Mouse (Mus musculus): ENCODE data around the gene Mrps16. TPM values are rescaled to one million over a fixed set of nuclear protein-coding genes. Genes with fewer than 3 reads are reported as not detected.

Gene Mrps16
- total and polyA plus RNA-seq, 3 experiments, result 112 to 132 TPM; not detected in 1

DNA sequence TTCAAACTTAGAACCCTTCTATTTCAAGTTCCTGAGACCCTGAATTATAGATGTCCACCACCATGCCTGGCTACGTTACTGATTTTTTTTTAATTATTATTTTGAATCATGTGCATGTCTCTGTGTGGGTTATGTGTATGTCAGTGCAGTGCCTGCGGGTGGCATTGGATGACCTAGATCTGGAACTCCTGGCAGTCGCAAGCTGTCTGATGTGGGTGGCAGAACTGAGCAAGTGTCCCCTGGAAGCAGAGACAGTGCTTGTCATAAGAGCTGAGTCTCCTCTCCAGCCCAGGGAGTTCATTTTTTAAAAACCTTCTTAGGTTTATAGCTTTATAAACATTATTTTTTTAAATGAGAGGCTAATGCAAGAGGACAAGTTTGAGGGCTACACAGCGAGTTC, 39.0 kb upstream of the Mrps16 start:
- H3K9me3 ChIP-seq (replicated peaks; ENCODE audit: insufficient read depth, low read length), result no peaks in the 10 kb centered on the region
- H3K4me1 ChIP-seq (ENCODE audit: control insufficient read depth in 1 of 2, insufficient read depth in 2 of 2, low read length in 2 of 2), result no peaks in the 10 kb centered on the region
- TF ChIP-seq ETS1 (IDR thresholded peaks at IDR 0.05; ENCODE audit: low read depth, low read length) (no peak), USF2 (IDR thresholded peaks at IDR 0.05; ENCODE audit: borderline replicate concordance in 1 of 2, insufficient read depth in 1 of 2, low read depth in 1 of 2, low read length in 2 of 2) (no peak), TBP (IDR thresholded peaks at IDR 0.05; ENCODE audit: low read depth, low read length) (no peak), POLR2A (IDR thresholded peaks at IDR 0.05; ENCODE audit: control insufficient read depth in 1 of 2, insufficient read depth in 1 of 2, low read depth in 1 of 2, low read length in 2 of 2, poor library complexity in 1 of 2) (no peak), E2F4 (IDR thresholded peaks at IDR 0.05; ENCODE audit: borderline replicate concordance, low read depth, low read length) (no peak), MEF2A (IDR thresholded peaks at IDR 0.05; ENCODE audit: extremely low read depth, insufficient replicate concordance, low read depth, low read length, poor library complexity, severe bottlenecking) (no peak), MYB (IDR thresholded peaks at IDR 0.05; ENCODE audit: low read depth, low read length) (no peak), MAFK (IDR thresholded peaks at IDR 0.05; ENCODE audit: borderline replicate concordance, low read depth, low read length) (no peak), SMC3 (IDR thresholded peaks at IDR 0.05; ENCODE audit: low read depth, low read length) (no peak)
- H3K4me3 ChIP-seq (ENCODE audit: control insufficient read depth in 1 of 2, insufficient read depth in 1 of 2, low read depth in 2 of 2, low read length in 2 of 2), result no peak overlapping the region
- H3K27ac ChIP-seq (ENCODE audit: control insufficient read depth, low read depth, low read length), result no peak overlapping the region
- H3K27me3 ChIP-seq (ENCODE audit: control insufficient read depth in 1 of 2, insufficient read depth in 2 of 2, low read length in 2 of 2), result no peaks in the 10 kb centered on the region
- no peak overlapping the region for H3K9ac ChIP-seq (ENCODE audit: control insufficient read depth, low read depth, low read length, poor library complexity, severe bottlenecking)
- H3K36me3 ChIP-seq (ENCODE audit: control insufficient read depth in 1 of 2, insufficient read depth in 2 of 2, low read length in 2 of 2), result no peaks in the 10 kb centered on the region
- DNase-seq (ENCODE audit: low read depth, low spot score), result no peak
- no peaks in the 10 kb centered on the region for H3K79me2 ChIP-seq (ENCODE audit: control insufficient read depth, insufficient read depth, low read length, poor library complexity)

- H3K27ac ChIP-seq (ENCODE audit: control insufficient read depth, low read depth, low read length), result no peak overlapping the region
- H3K4me3 ChIP-seq (ENCODE audit: control insufficient read depth in 1 of 2, insufficient read depth in 1 of 2, low read depth in 2 of 2, low read length in 2 of 2), result no peak overlapping the region
- no peaks in the 10 kb centered on the region for H3K27me3 ChIP-seq (ENCODE audit: control insufficient read depth in 1 of 2, insufficient read depth in 2 of 2, low read length in 2 of 2)
- no peak for TF ChIP-seq JUND (IDR thresholded peaks at IDR 0.05; ENCODE audit: low read depth, low read length)
- no peak for TF ChIP-seq CHD1 (IDR thresholded peaks at IDR 0.05; ENCODE audit: low read depth, low read length)
- TF ChIP-seq SIN3A (IDR thresholded peaks at IDR 0.05; ENCODE audit: low read length), result no peak
- TF ChIP-seq GATA1 (IDR thresholded peaks at IDR 0.05; ENCODE audit: low read depth, low read length), result no peak
- no peak for TF ChIP-seq RAD21 (IDR thresholded peaks at IDR 0.05; ENCODE audit: low read depth, low read length)
- TF ChIP-seq ZMIZ1 (IDR thresholded peaks at IDR 0.05; ENCODE audit: low read depth, low read length), result no peak
- no peak for TF ChIP-seq E2F4 (IDR thresholded peaks at IDR 0.05; ENCODE audit: borderline replicate concordance, low read depth, low read length)
- no peak for TF ChIP-seq USF1 (IDR thresholded peaks at IDR 0.05; ENCODE audit: low read depth, low read length)
- no peak for TF ChIP-seq POLR2A (IDR thresholded peaks at IDR 0.05; ENCODE audit: control insufficient read depth in 1 of 2, insufficient read depth in 1 of 2, low read depth in 1 of 2, low read length in 2 of 2, poor library complexity in 1 of 2)
- DNase-seq (ENCODE audit: low read depth, low spot score), result no peak
- no peaks in the 10 kb centered on the region for H3K9me3 ChIP-seq (replicated peaks; ENCODE audit: insufficient read depth, low read length)
- H3K4me1 ChIP-seq (ENCODE audit: control insufficient read depth in 1 of 2, insufficient read depth in 2 of 2, low read length in 2 of 2), result no peaks in the 10 kb centered on the region
- H3K36me3 ChIP-seq (ENCODE audit: control insufficient read depth in 1 of 2, insufficient read depth in 2 of 2, low read length in 2 of 2), result no peaks in the 10 kb centered on the region
- no peak overlapping the region for H3K9ac ChIP-seq (ENCODE audit: control insufficient read depth, low read depth, low read length, poor library complexity, severe bottlenecking)
- no peaks in the 10 kb centered on the region for H3K79me2 ChIP-seq (ENCODE audit: control insufficient read depth, insufficient read depth, low read length, poor library complexity)
Observed at GRCm38 (mm10) chr14:20431726-20432125, 38.3 kb upstream of the Mrps16 start.

All from MEL (cell line).